Mouse (Mus musculus) stomach, embryonic 16.5 days (tissue): Measurements from ENCODE around the gene Ticrr. TPM values are rescaled to one million over a fixed set of nuclear protein-coding genes. Genes with fewer than 3 reads are reported as not detected.

Source experiments
- ATAC-seq: fragments of 200-750 bp; cut with Nextera tagmentation; 2 replicates; pipeline ENCODE4 v1.8.0; 2017; ENCODE audit warnings: moderate number of reproducible peaks, moderate TSS enrichment; ENCODE audit not compliant: insufficient read depth, low FRiP score
- H3K27ac ChIP-seq: fragments of 300-500 bp; sonication (generic); 2 replicates; pipeline ENCODE4 v1.5.1; 2014; ENCODE audit warnings: low read length
- H3K27me3 ChIP-seq: fragments of 300-500 bp; sonication (generic); 2 replicates; pipeline ENCODE4 v1.6.1; 2014; ENCODE audit warnings: low read length, control low read depth, mixed read lengths; ENCODE audit not compliant: control insufficient read depth, insufficient read depth
- H3K36me3 ChIP-seq: fragments of 300-500 bp; sonication (generic); 2 replicates; pipeline ENCODE4 v1.6.1; 2014; ENCODE audit warnings: low read length; ENCODE audit not compliant: control insufficient read depth, insufficient read depth
- H3K4me1 ChIP-seq: fragments of 300-500 bp; sonication (generic); 2 replicates; pipeline ENCODE4 v1.6.1; 2014; ENCODE audit warnings: low read length, control low read depth, mixed read lengths; ENCODE audit not compliant: control insufficient read depth, insufficient read depth
- H3K4me2 ChIP-seq: fragments of 300-500 bp; sonication (generic); 2 replicates; pipeline ENCODE4 v1.6.1; 2014; ENCODE audit warnings: low read depth, low read length, mixed read lengths
- H3K4me3 ChIP-seq: fragments of 300-500 bp; sonication (generic); replicated peaks from 2 replicates; pipeline ENCODE4 v1.5.1; 2014; ENCODE audit warnings: mild to moderate bottlenecking, low read length
- H3K9ac ChIP-seq: fragments of 300-500 bp; sonication (generic); 2 replicates; pipeline ENCODE4 v1.6.1; 2014; ENCODE audit warnings: low read length
- H3K9me3 ChIP-seq: fragments of 300-500 bp; sonication (generic); replicated peaks from 2 replicates; pipeline ENCODE4 v1.6.1; 2016; ENCODE audit warnings: low read length, control low read depth; ENCODE audit not compliant: control insufficient read depth
- WGBS: fragments of 180-500 bp; shearing (Covaris S2); extraction: QIAGEN DNeasy Blood & Tissue Kit; methylation state at CpG from one replicate; pipeline ENCODE4 v1.1.7; 2014; 5-methylcytosine and 5-hydroxymethylcytosine counted together
- polyA plus RNA-seq: library from polyadenylated mRNA; unstranded; fragments of >200 nt; fragmentation: Nextera tagmentation; extraction: Ambion mirVana; gene quantifications from 2 replicates; pipeline ENCODE4 v1.2.1, GENCODE M21; 2015

Gene Ticrr
- polyA plus RNA-seq, result 4.2 and 5.2 TPM in 2 replicates

DNA sequence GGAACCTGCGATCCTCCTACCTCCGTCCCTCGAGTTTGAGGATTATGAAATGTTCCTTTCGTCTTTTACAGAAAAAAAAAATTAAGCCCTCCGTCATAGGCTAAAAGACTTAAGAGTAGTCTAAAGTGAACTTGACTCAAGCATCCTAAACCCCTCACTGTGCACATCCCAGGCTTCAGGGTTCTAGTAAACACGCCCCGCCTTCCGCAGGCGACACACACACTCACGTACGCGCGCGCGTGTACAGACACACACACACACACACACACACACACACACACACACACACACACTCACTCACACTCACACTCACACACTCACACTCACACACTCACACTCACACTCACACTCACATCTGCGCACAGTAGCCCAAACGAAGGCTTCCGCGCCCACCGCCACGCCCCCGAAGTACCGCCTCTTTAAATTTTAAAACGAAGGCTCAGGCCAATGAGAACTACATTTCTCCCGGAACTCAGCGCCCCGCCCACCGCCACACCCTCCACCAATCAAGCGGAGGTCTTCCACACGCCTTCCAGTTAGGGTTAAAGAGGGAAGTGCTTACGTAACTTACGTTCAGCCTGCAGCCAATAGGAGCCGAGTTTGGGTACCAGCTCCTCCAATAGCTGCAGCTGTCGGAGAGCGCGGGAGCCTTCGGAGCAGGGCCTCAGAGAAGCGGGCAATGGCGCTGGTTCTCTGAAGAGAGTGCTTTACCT lies at the start of gene Ticrr:
Ticrr (plus strand) TSS at position 619 of the 713 bp plus-strand sequence.
- no peaks in the 10 kb centered on the region for H3K9me3 ChIP-seq
- peak within 1 kb of the TSS; percentile 83 for H3K4me2 ChIP-seq
- no peaks in the 10 kb centered on the region for H3K27me3 ChIP-seq
- no peaks in the 10 kb centered on the region for H3K36me3 ChIP-seq
- H3K4me1 ChIP-seq, result peaks cover 21% of the 10 kb centered on the region
- H3K27ac ChIP-seq, result no peak within 1 kb of the TSS
- ATAC-seq, result peak; percentile 100
- H3K4me3 ChIP-seq, result peak within 1 kb of the TSS; percentile 72
- WGBS, result under 1% methylated on average over 39 of the region's 39 CpGs
- peak within 1 kb of the TSS; percentile 82 for H3K9ac ChIP-seq

DNA sequence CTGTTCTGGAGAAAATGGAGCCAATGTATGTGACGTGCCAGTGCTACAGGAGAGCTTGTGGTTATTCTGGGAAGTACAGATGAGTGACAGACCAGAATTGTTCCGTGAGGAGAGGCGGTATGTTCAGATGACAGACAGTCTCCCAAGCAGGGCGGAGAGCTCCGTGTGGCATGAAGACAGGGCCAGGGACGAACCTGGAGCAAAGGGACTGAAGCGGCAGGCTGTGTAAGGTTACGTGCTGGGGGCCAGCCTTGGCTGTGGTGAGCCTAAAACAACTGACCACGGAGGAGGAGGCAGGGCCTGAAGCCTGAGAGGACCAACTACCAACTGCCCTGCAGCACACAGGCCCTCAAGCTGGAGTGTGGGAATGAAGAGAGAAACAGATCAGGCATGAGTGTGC lies 48.1 kb upstream of the Ticrr start:
- Histone ChIP-seq H3K4me3 (no peak overlapping the region), H3K27ac (no peak overlapping the region), H3K9ac (no peak overlapping the region), H3K4me1 (peaks cover 4% of the 10 kb centered on the region; the same call in 1 of the 2 replicates), H3K9me3 (no peaks in the 10 kb centered on the region), H3K36me3 (no peaks in the 10 kb centered on the region), H3K4me2 (no peak overlapping the region), H3K27me3 (peaks cover 27% of the 10 kb centered on the region)
- no peak for ATAC-seq
- WGBS, result 71% methylated on average over 9 of the region's 9 CpGs

DNA sequence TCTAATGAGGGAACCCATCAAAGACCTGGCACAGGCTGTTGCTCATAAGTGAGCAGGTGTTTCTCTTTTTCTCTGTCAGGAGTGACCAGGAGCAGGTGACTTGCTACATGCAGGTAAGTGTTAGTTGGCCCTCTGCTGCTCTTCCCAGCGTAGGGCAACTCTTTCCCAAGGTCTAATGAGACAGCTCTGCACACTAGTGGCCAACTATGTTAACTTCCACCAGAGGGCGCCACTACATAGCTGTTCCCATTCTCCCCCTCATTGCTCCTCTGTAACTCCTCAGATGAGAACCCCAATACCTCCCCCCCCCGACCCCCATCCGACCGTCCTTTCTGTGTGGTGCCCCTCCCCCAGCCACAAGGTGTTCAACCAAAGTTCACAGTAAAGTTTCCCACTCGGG lies 47.2 kb upstream of the Ticrr start:
- WGBS, result 12% methylated on average over 6 of the region's 6 CpGs

DNA sequence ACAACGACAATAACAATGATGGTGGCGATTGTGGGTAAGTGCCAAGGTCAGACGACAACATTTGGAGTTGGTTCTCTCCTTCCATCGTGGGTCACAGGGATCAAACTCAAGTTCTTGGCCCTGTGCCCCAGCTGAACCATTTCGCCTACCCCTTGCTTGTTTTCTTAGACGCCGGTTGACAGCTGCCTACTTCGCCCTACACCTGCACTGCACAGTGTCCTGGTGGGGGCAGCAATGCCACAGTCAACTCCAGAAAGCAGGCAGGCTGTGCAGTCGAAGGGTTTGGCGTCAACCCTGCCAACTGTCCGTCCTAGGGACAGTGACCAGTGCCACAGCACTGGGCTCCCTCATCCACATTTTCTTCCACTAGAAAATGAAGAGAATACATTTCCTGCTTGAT lies 46.7 kb upstream of the Ticrr start:
- 58% methylated on average over 11 of the region's 11 CpGs for WGBS
- Histone ChIP-seq H3K4me2 (no peak overlapping the region), H3K27me3 (peaks cover 36% of the 10 kb centered on the region)

More for the DNA sequence above, 47.2 kb upstream of the Ticrr start:
- Histone ChIP-seq H3K27me3 (peaks cover 33% of the 10 kb centered on the region), H3K36me3 (no peaks in the 10 kb centered on the region), H3K4me2 (no peak overlapping the region), H3K9me3 (no peaks in the 10 kb centered on the region), H3K27ac (no peak overlapping the region), H3K4me3 (no peak overlapping the region), H3K4me1 (no peaks in the 10 kb centered on the region), H3K9ac (no peak overlapping the region)
- no peak for ATAC-seq

DNA sequence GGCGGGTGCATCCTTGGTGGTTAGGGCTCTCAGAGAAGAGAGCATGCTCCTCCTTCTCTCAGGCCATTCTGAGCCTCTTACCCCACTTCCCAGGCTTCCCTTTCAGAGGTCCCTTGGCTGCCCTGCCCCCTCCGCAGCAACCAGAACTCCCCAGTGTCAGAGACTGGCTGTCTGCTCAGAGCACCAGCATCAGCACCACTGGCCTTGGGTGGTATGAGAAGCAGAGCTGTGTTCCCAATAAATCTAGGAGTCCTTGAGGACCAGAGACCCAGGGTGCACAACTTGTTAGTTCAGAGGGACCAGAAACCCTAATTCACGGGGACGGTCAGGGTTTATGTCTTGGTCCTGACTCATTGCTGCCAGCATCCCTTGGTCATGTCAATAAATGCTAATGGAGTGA lies 45.0 kb upstream of the Ticrr start:
- Histone ChIP-seq H3K9ac (no peak overlapping the region), H3K4me1 (no peaks in the 10 kb centered on the region), H3K9me3 (no peaks in the 10 kb centered on the region), H3K4me2 (no peak overlapping the region), H3K27ac (no peak overlapping the region), H3K36me3 (no peaks in the 10 kb centered on the region), H3K27me3 (peaks cover 33% of the 10 kb centered on the region), H3K4me3 (no peak overlapping the region)
- 79% methylated on average over 4 of the region's 4 CpGs for WGBS
- ATAC-seq, result no peak

More for the DNA sequence above, 46.7 kb upstream of the Ticrr start:
- Histone ChIP-seq H3K9me3 (no peaks in the 10 kb centered on the region), H3K4me1 (no peaks in the 10 kb centered on the region), H3K4me3 (no peak overlapping the region), H3K36me3 (no peaks in the 10 kb centered on the region), H3K27ac (no peak overlapping the region), H3K9ac (no peak overlapping the region)
- ATAC-seq, result no peak

DNA sequence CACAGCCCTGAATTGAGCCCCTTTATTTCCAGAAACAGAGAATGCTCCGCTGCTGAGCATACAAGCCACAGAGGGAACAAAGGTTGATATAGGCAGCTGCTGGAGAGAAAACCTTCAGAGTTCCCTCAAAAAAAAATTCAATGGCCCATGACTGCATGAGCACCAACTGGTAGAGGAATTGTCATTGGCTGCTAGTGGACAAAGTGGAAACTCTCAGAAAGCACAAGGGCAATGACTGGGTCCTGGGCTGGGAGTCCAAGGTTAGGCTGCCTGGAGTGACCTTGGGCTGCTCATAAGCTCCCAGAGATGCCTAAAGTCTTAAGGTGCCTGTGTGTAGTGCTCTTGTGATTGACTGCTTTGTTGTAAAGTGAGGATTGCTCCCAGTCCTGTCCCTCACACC lies 44.1 kb upstream of the Ticrr start:
- H3K4me1 ChIP-seq, result no peaks in the 10 kb centered on the region
- H3K4me2 ChIP-seq, result no peak overlapping the region
- no peak overlapping the region for H3K27ac ChIP-seq
- H3K27me3 ChIP-seq, result peaks cover 33% of the 10 kb centered on the region
- no peak overlapping the region for H3K4me3 ChIP-seq
- H3K9ac ChIP-seq, result no peak overlapping the region
- WGBS, result 76% methylated on average over 1 of the region's 1 CpGs
- H3K9me3 ChIP-seq, result no peaks in the 10 kb centered on the region
- H3K36me3 ChIP-seq, result no peaks in the 10 kb centered on the region
- ATAC-seq, result no peak

DNA sequence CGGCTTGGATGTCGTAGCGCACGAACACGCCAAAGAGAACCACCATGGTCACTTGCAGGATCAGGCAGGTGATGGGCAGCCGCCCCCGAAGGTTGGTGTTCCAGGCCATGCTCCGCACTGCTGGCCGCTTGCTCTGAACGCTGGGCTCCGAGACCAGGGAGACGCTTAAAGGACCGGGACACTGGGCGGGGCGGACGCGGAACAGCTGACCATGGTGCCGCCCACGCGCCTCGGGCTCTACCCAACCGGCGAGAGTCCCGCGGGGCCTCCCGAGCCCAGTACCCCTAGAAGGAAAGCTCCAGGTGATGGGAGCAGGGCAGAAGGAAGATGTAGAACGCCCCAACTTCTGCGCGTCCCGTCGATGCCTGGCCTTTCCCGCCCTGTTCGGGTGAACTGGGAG lies 42.6 kb upstream of the Ticrr start, which contains the start of gene Rhcg:
Rhcg (minus strand) TSS at position 240 of the 400 bp plus-strand sequence.
- Histone ChIP-seq H3K27me3 (peaks cover 33% of the 10 kb centered on the region), H3K27ac (no peak within 1 kb of the TSS), H3K9ac (no peak within 1 kb of the TSS), H3K36me3 (no peaks in the 10 kb centered on the region), H3K9me3 (no peaks in the 10 kb centered on the region), H3K4me1 (no peaks in the 10 kb centered on the region), H3K4me2 (peak within 1 kb of the TSS; percentile 36), H3K4me3 (peak within 1 kb of the TSS; percentile 28)
- no peak for ATAC-seq
- WGBS, result 6% methylated on average over 32 of the region's 33 CpGs

DNA sequence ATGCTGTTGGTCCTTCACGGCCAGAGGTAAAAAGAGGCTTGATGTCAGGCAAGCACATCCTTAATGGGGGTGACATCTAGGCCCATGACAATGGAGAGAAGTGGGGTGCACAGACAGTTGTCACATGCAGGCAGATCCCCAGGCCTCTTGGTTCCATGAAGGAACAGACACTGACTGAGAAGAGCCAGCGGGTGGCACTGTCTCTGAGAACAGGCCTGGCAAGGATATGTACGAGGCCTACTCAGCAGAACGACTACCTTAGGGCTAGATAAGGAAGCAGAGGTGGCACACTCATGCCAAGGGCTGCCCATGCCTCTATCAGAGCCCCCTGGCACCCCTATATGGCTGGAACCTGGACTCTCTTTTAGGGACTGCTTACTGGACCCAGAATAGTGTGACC lies 40.5 kb upstream of the Ticrr start:
- Histone ChIP-seq H3K4me2 (no peak overlapping the region), H3K27me3 (peaks cover 33% of the 10 kb centered on the region), H3K4me1 (no peaks in the 10 kb centered on the region), H3K9ac (no peak overlapping the region), H3K27ac (no peak overlapping the region), H3K9me3 (no peaks in the 10 kb centered on the region), H3K36me3 (no peaks in the 10 kb centered on the region), H3K4me3 (no peak overlapping the region)
- no peak for ATAC-seq
- 59% methylated on average over 4 of the region's 4 CpGs for WGBS

DNA sequence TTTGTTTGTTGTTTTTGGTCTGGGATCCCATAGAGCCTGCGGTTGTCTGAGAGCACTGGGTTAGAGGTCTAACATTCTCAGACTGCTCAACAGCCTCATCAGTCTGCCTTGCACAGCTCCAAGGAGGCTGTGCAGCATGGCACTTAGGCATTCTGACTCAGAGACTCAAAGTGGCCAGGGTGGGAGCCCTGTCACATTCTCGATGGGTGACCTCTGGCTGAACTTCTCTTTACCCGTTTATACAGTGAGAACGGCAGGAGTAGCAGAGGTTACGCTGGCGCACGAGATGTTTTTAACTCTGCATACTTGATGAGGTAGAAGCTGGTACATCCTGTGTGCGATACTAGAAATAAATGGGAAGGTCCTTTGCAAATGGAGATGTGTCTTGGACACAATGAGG lies 36.9 kb upstream of the Ticrr start:
- H3K9ac ChIP-seq, result no peak overlapping the region
- H3K27me3 ChIP-seq, result 0 out of 2 replicates have a peak, but pooled peaks cover under 1% of the 10 kb centered on the region
- no peak for ATAC-seq
- H3K36me3 ChIP-seq, result no peaks in the 10 kb centered on the region
- no peaks in the 10 kb centered on the region for H3K4me1 ChIP-seq
- H3K4me2 ChIP-seq, result no peak overlapping the region
- WGBS, result 40% methylated on average over 8 of the region's 8 CpGs
- H3K4me3 ChIP-seq, result no peak overlapping the region
- H3K27ac ChIP-seq, result no peak overlapping the region
- H3K9me3 ChIP-seq, result no peaks in the 10 kb centered on the region
